Mouse (Mus musculus) intestine, embryonic 16.5 days (tissue): Measurements from ENCODE around the gene Actb. TPM values are rescaled to one million over a fixed set of nuclear protein-coding genes. Genes with fewer than 3 reads are reported as not detected.
"Not testable (repeated sequence)": the region's sequence is repeated elsewhere in the genome, so short reads cannot be mapped to it uniquely, and the experiment has no call there.

Source experiments
- ATAC-seq: fragments of 200-750 bp; cut with Nextera tagmentation; 2 replicates; pipeline ENCODE4 v1.8.0; 2017; ENCODE audit warnings: moderate TSS enrichment, moderate library complexity
- H3K27ac ChIP-seq: fragments of 300-500 bp; sonication (generic); 2 replicates; pipeline ENCODE4 v1.5.1; 2014; ENCODE audit warnings: mild to moderate bottlenecking, low read length
- H3K27me3 ChIP-seq: fragments of 300-500 bp; sonication (generic); replicated peaks from 2 replicates; pipeline ENCODE4 v1.6.1; 2014; ENCODE audit warnings: low read length, control low read depth, mixed read lengths; ENCODE audit not compliant: control insufficient read depth, insufficient read depth
- H3K36me3 ChIP-seq: fragments of 300-500 bp; sonication (generic); 2 replicates; pipeline ENCODE4 v1.6.1; 2014; ENCODE audit warnings: low read length, control low read depth; ENCODE audit not compliant: control insufficient read depth, insufficient read depth
- H3K4me1 ChIP-seq: fragments of 300-500 bp; sonication (generic); 2 replicates; pipeline ENCODE4 v1.6.1; 2014; ENCODE audit warnings: low read length, control low read depth, mixed read lengths; ENCODE audit not compliant: control insufficient read depth, insufficient read depth
- H3K4me2 ChIP-seq: fragments of 300-500 bp; sonication (generic); 2 replicates; pipeline ENCODE4 v1.6.1; 2014; ENCODE audit warnings: low read depth, low read length, control low read depth
- H3K4me3 ChIP-seq: fragments of 300-500 bp; sonication (generic); 2 replicates; pipeline ENCODE4 v1.5.1; 2014; ENCODE audit warnings: mild to moderate bottlenecking, low read length
- H3K9ac ChIP-seq: fragments of 300-500 bp; sonication (generic); 2 replicates; pipeline ENCODE4 v1.6.1; 2014; ENCODE audit warnings: low read depth, low read length
- H3K9me3 ChIP-seq: fragments of 300-500 bp; sonication (generic); 2 replicates; pipeline ENCODE4 v1.6.1; 2016; ENCODE audit warnings: low read length, control low read depth; ENCODE audit not compliant: control insufficient read depth
- WGBS: fragments of 180-500 bp; shearing (Covaris S2); extraction: QIAGEN DNeasy Blood & Tissue Kit; methylation state at CpG from one replicate; pipeline ENCODE4 v1.1.7; 2014; 5-methylcytosine and 5-hydroxymethylcytosine counted together
- polyA plus RNA-seq: library from polyadenylated mRNA; unstranded; fragments of >200 nt; fragmentation: Nextera tagmentation; extraction: Ambion mirVana; gene quantifications from 2 replicates; pipeline ENCODE4 v1.2.1, GENCODE M21; 2015

Actb gene
- polyA plus RNA-seq, 1 experiment from 2014 or later: 14,111 TPM

GRCm38 (mm10) chr5:142899057-142899601 lies 7.4 kb downstream of the Actb start:
- no peak overlapping the region for H3K9ac ChIP-seq
- peaks cover 18% of the 10 kb centered on the region for H3K4me1 ChIP-seq
- no peaks in the 10 kb centered on the region for H3K9me3 ChIP-seq
- no peak for ATAC-seq
- no peak overlapping the region for H3K4me3 ChIP-seq
- H3K4me2 ChIP-seq: no peak overlapping the region
- peaks cover 20% of the 10 kb centered on the region for H3K36me3 ChIP-seq
- 77% methylated on average over 9 of the region's 9 CpGs for WGBS
- no peaks in the 10 kb centered on the region for H3K27me3 ChIP-seq
- 0 out of 2 replicates have a peak overlapping the region, but pooled peaks have one; percentile 15 for H3K27ac ChIP-seq

GRCm38 (mm10) chr5:142898316-142898715 lies 8.2 kb downstream of the Actb start:
- H3K27me3 ChIP-seq: no peaks in the 10 kb centered on the region
- ATAC-seq: no peak
- no peak overlapping the region for H3K4me3 ChIP-seq
- no peak overlapping the region for H3K4me2 ChIP-seq
- H3K4me1 ChIP-seq: peaks cover 17% of the 10 kb centered on the region
- H3K9ac ChIP-seq: no peak overlapping the region
- no peaks in the 10 kb centered on the region for H3K9me3 ChIP-seq
- peaks cover 16% of the 10 kb centered on the region for H3K36me3 ChIP-seq
- no peak overlapping the region for H3K27ac ChIP-seq
- WGBS: 83% methylated on average over 4 of the region's 4 CpGs

- peak; percentile 66 for ATAC-seq
- Histone ChIP-seq H3K4me3 (no peak overlapping the region), H3K4me2 (no peak overlapping the region), H3K9me3 (no peaks in the 10 kb centered on the region), H3K27me3 (no peaks in the 10 kb centered on the region), H3K27ac (peak overlapping the region; percentile 45; the same call in 1 of the 2 replicates), H3K4me1 (peaks cover 13% of the 10 kb centered on the region), H3K36me3 (peaks cover 13% of the 10 kb centered on the region), H3K9ac (no peak overlapping the region)
- WGBS: 72% methylated on average over 7 of the region's 7 CpGs
These were observed 8.8 kb downstream of the Actb start for GRCm38 (mm10) chr5:142897568-142898248.

- no peak overlapping the region for H3K4me2 ChIP-seq
- H3K9me3 ChIP-seq: no peaks in the 10 kb centered on the region
- H3K36me3 ChIP-seq: peaks cover 7% of the 10 kb centered on the region
- no peak overlapping the region for H3K27ac ChIP-seq
- no peaks in the 10 kb centered on the region for H3K27me3 ChIP-seq
- no peak for ATAC-seq
- 79% methylated on average over 5 of the region's 5 CpGs for WGBS
- peaks cover 10% of the 10 kb centered on the region for H3K4me1 ChIP-seq
- H3K4me3 ChIP-seq: no peak overlapping the region
- H3K9ac ChIP-seq: no peak overlapping the region
These were observed 9.8 kb downstream of the Actb start for GRCm38 (mm10) chr5:142896713-142897112.

GRCm38 (mm10) chr5:142896192-142896591 lies 10.4 kb downstream of the Actb start:
- peaks cover 4% of the 10 kb centered on the region; the same call in 1 of the 2 replicates for H3K36me3 ChIP-seq
- no peak for ATAC-seq
- H3K9ac ChIP-seq: no peak overlapping the region
- WGBS: 69% methylated on average over 10 of the region's 10 CpGs
- H3K27ac ChIP-seq: no peak overlapping the region
- no peak overlapping the region for H3K4me3 ChIP-seq
- H3K27me3 ChIP-seq: no peaks in the 10 kb centered on the region
- H3K4me2 ChIP-seq: 0 out of 2 replicates have a peak overlapping the region, but pooled peaks have one; percentile 94
- H3K9me3 ChIP-seq: no peaks in the 10 kb centered on the region
- H3K4me1 ChIP-seq: peaks cover 10% of the 10 kb centered on the region

- peak; percentile 89 for ATAC-seq
- peak within 1 kb of the TSS; percentile 88 for H3K9ac ChIP-seq
- peaks cover 10% of the 10 kb centered on the region for H3K4me1 ChIP-seq
- peak within 1 kb of the TSS; percentile 75 for H3K27ac ChIP-seq
- WGBS: under 1% methylated on average over 40 of the region's 40 CpGs
- H3K4me2 ChIP-seq: peak within 1 kb of the TSS; percentile 94
- H3K9me3 ChIP-seq: no peaks in the 10 kb centered on the region
- no peaks in the 10 kb centered on the region for H3K36me3 ChIP-seq
- no peaks in the 10 kb centered on the region for H3K27me3 ChIP-seq
- H3K4me3 ChIP-seq: peak within 1 kb of the TSS; percentile 88
These were observed 11.5 kb downstream of the Actb start, which contains the start of gene Fbxl18 for GRCm38 (mm10) chr5:142894918-142895613. Fbxl18 (minus strand) TSS chr5:142895421.

- peaks cover 8% of the 10 kb centered on the region; the same call in 1 of the 2 replicates for H3K36me3 ChIP-seq
- H3K4me3 ChIP-seq: no peak overlapping the region
- H3K9me3 ChIP-seq: no peaks in the 10 kb centered on the region
- peaks cover 7% of the 10 kb centered on the region for H3K4me1 ChIP-seq
- H3K27me3 ChIP-seq: no peaks in the 10 kb centered on the region
- no peak overlapping the region for H3K9ac ChIP-seq
- no peak for ATAC-seq
- H3K27ac ChIP-seq: no peak overlapping the region
- 75% methylated on average over 6 of the region's 6 CpGs for WGBS
- H3K4me2 ChIP-seq: no peak overlapping the region
These were observed 15.2 kb downstream of the Actb start for GRCm38 (mm10) chr5:142891396-142891795.

GRCm38 (mm10) chr5:142887533-142887932 lies 19.0 kb downstream of the Actb start:
- not testable (repeated sequence) for H3K4me1 ChIP-seq, H3K27ac ChIP-seq, H3K27me3 ChIP-seq, ATAC-seq, H3K4me3 ChIP-seq, H3K9ac ChIP-seq, H3K9me3 ChIP-seq, H3K4me2 ChIP-seq
- WGBS: 87% methylated on average over 3 of the region's 3 CpGs
- H3K36me3 ChIP-seq: peaks cover 21% of the 10 kb centered on the region

GRCm38 (mm10) chr5:142886761-142887160 lies 19.8 kb downstream of the Actb start:
- Histone ChIP-seq H3K9ac (no peak overlapping the region), H3K36me3 (peaks cover 21% of the 10 kb centered on the region), H3K4me2 (no peak overlapping the region), H3K9me3 (no peaks in the 10 kb centered on the region), H3K4me3 (no peak overlapping the region), H3K4me1 (no peaks in the 10 kb centered on the region), H3K27ac (no peak overlapping the region), H3K27me3 (no peaks in the 10 kb centered on the region)
- 91% methylated on average over 20 of the region's 20 CpGs for WGBS
- no peak for ATAC-seq
